Mouse (Mus musculus) heart, adult 2 months (tissue): ENCODE measurements around the gene Rai1. TPM values are rescaled to one million over a fixed set of nuclear protein-coding genes. Genes with fewer than 3 reads are reported as not detected.

Experiments used
- DNase-seq, 2 experiments: peaks; one replicate each; pipeline ENCODE4 v3.0.0; 2021
- H3K27ac ChIP-seq: fragments of 200-600 bp; 2 replicates; pipeline ENCODE4 v1.8.1; 2022
- H3K27me3 ChIP-seq: fragments of 200-500 bp; 2 replicates; pipeline ENCODE4 v1.6.1; 2012; ENCODE audit warnings: mild to moderate bottlenecking, low read length, inconsistent platforms, mixed read lengths; ENCODE audit not compliant: control insufficient read depth, insufficient read depth
- H3K36me3 ChIP-seq: fragments of 200-500 bp; 2 replicates; pipeline ENCODE4 v1.6.1; 2012; ENCODE audit warnings: low read length, inconsistent platforms; ENCODE audit not compliant: control insufficient read depth, insufficient read depth
- H3K4me1 ChIP-seq: fragments of 200-500 bp; 2 replicates; pipeline ENCODE4 v1.6.1; 2011; ENCODE audit warnings: low read length; ENCODE audit not compliant: control insufficient read depth, insufficient read depth
- H3K4me3 ChIP-seq: fragments of 200-600 bp; 2 replicates; pipeline ENCODE4 v1.8.1; 2022
- H3K79me2 ChIP-seq: fragments of 200-500 bp; replicated peaks from 2 replicates; pipeline ENCODE4 v1.6.1; 2012; ENCODE audit warnings: mild to moderate bottlenecking, inconsistent platforms, low read length, moderate library complexity, mixed read lengths; ENCODE audit not compliant: control insufficient read depth, insufficient read depth
- H3K9ac ChIP-seq: fragments of 200-500 bp; 2 replicates; pipeline ENCODE4 v1.6.1; 2012; ENCODE audit warnings: low read depth, mild to moderate bottlenecking, control low read depth, inconsistent platforms, low read length, mixed read lengths
- CTCF ChIP-seq: fragments of 200-600 bp; IDR thresholded peaks from 2 replicates; pipeline ENCODE4 v1.8.1; 2022; ENCODE audit warnings: antibody characterized with exemption, mild to moderate bottlenecking, moderate library complexity
- EP300 ChIP-seq: fragments of 200-500 bp; IDR thresholded peaks from 2 replicates; pipeline ENCODE4 v1.6.1; 2011; ENCODE audit warnings: low read depth, low read length, control low read depth; ENCODE audit not compliant: insufficient read depth
- POLR2A ChIP-seq: fragments of 200-500 bp; IDR thresholded peaks from 2 replicates; pipeline ENCODE4 v1.6.1; 2011; ENCODE audit warnings: mild to moderate bottlenecking, low read depth, low read length, control low read depth; ENCODE audit not compliant: insufficient read depth
- WGBS: fragments of 180-500 bp; shearing (Covaris S2); methylation state at CpG from one replicate; pipeline ENCODE4 v1.1.7; 2018; 5-methylcytosine and 5-hydroxymethylcytosine counted together
- intact Hi-C: fragments of 180-260 bp; cut with DNase I; formaldehyde crosslinking; loops from one replicate; pipeline ENCODE4 v1.15.1; 2025
- polyA plus RNA-seq: library from polyadenylated mRNA; depleted of rRNA; stranded (reverse); fragments of >200 nt; gene quantifications from 2 replicates; pipeline ENCODE4 v1.2.3, GENCODE M21; 2012
- total RNA-seq, 2 experiments: library from RNA; stranded (reverse); gene quantifications; 2 replicates each; pipeline ENCODE4 v1.2.3; 2021

Rai1 gene
- total and polyA plus RNA-seq, 3 experiments = 20.0 to 26.5 (median 21.8) TPM

- 94% methylated on average over 4 of the region's 4 CpGs for WGBS
These were observed 58.5 kb downstream of the Rai1 start for GRCm38 (mm10) chr11:60163362-60163761.

GRCm38 (mm10) chr11:60164450-60164849 lies 59.6 kb downstream of the Rai1 start:
- H3K4me1 ChIP-seq = peaks cover 14% of the 10 kb centered on the region
- DNase-seq = no peak
- no peak overlapping the region for H3K27ac ChIP-seq
- TF ChIP-seq EP300 = 0 out of 2 replicates have a peak, but pooled peaks have one; percentile 26
- no peak for TF ChIP-seq CTCF
- TF ChIP-seq POLR2A = no peak
- no peaks in the 10 kb centered on the region for H3K27me3 ChIP-seq
- no peak overlapping the region for H3K4me3 ChIP-seq
- H3K9ac ChIP-seq = no peak overlapping the region
- peaks cover 3% of the 10 kb centered on the region; the same call in 1 of the 2 replicates for H3K79me2 ChIP-seq
- intact Hi-C loops = no loop called here
- WGBS = 34% methylated on average over 6 of the region's 6 CpGs
- no peaks in the 10 kb centered on the region; the same call in 1 of the 2 replicates for H3K36me3 ChIP-seq

More at GRCm38 (mm10) chr11:60163362-60163761, 58.5 kb downstream of the Rai1 start:
- Histone ChIP-seq H3K79me2 (peaks cover 3% of the 10 kb centered on the region; the same call in 1 of the 2 replicates), H3K36me3 (no peaks in the 10 kb centered on the region; the same call in 1 of the 2 replicates), H3K27me3 (no peaks in the 10 kb centered on the region), H3K4me1 (peaks cover 14% of the 10 kb centered on the region), H3K9ac (no peak overlapping the region), H3K27ac (no peak overlapping the region), H3K4me3 (no peak overlapping the region)
- DNase-seq = no peak
- no peak for TF ChIP-seq EP300
- no peak for TF ChIP-seq POLR2A
- no peak for TF ChIP-seq CTCF
- intact Hi-C loops = no loop called here

GRCm38 (mm10) chr11:60165076-60165475 lies 60.3 kb downstream of the Rai1 start:
- Histone ChIP-seq H3K4me1 (peaks cover 14% of the 10 kb centered on the region), H3K9ac (no peak overlapping the region), H3K79me2 (peaks cover 3% of the 10 kb centered on the region; the same call in 1 of the 2 replicates), H3K36me3 (no peaks in the 10 kb centered on the region; the same call in 1 of the 2 replicates), H3K27ac (no peak overlapping the region), H3K4me3 (no peak overlapping the region), H3K27me3 (no peaks in the 10 kb centered on the region)
- 50% methylated on average over 5 of the region's 5 CpGs for WGBS
- peak in 1 of 2 experiments; percentile 50 for DNase-seq
- intact Hi-C loops = no loop called here
- no peak for TF ChIP-seq CTCF
- TF ChIP-seq EP300 = no peak
- no peak for TF ChIP-seq POLR2A

- no peak overlapping the region for H3K9ac ChIP-seq
- H3K4me1 ChIP-seq = peaks cover 18% of the 10 kb centered on the region
- no peak for DNase-seq
- 44% methylated on average over 9 of the region's 9 CpGs for WGBS
- intact Hi-C loops = no loop called here
- H3K36me3 ChIP-seq = no peaks in the 10 kb centered on the region; the same call in none of the 2 replicates
- no peak overlapping the region for H3K4me3 ChIP-seq
- TF ChIP-seq EP300 (no peak), POLR2A (no peak), CTCF (no peak)
- peaks cover 5% of the 10 kb centered on the region; the same call in 1 of the 2 replicates for H3K79me2 ChIP-seq
- H3K27me3 ChIP-seq = no peaks in the 10 kb centered on the region
- H3K27ac ChIP-seq = peak overlapping the region; percentile 26; the same call in 1 of the 2 replicates
These were observed 64.0 kb downstream of the Rai1 start for GRCm38 (mm10) chr11:60168780-60169179.

- Histone ChIP-seq H3K79me2 (peaks cover 5% of the 10 kb centered on the region; the same call in 1 of the 2 replicates), H3K36me3 (no peaks in the 10 kb centered on the region; the same call in 1 of the 2 replicates), H3K9ac (no peak overlapping the region), H3K27ac (peak overlapping the region; percentile 51), H3K27me3 (no peaks in the 10 kb centered on the region), H3K4me3 (no peak overlapping the region), H3K4me1 (peaks cover 14% of the 10 kb centered on the region; the same call in 1 of the 2 replicates)
- TF ChIP-seq POLR2A = no peak
- TF ChIP-seq EP300 = 0 out of 2 replicates have a peak, but pooled peaks have one; percentile 64
- DNase-seq = peak in 1 of 2 experiments; percentile 60
- intact Hi-C loops = loop anchor here (5.0 kb wide), 1 partner anchor 35 kb away; no protein-coding TSS in a partner anchor
- 69% methylated on average over 3 of the region's 3 CpGs for WGBS
These were observed 67.3 kb downstream of the Rai1 start for GRCm38 (mm10) chr11:60172074-60172473.

- H3K27ac ChIP-seq = peak overlapping the region; percentile 23; the same call in 1 of the 2 replicates
- H3K79me2 ChIP-seq = 0 out of 2 replicates have a peak, but pooled peaks cover 1% of the 10 kb centered on the region
- no peak overlapping the region for H3K9ac ChIP-seq
- 46% methylated on average over 10 of the region's 10 CpGs for WGBS
- no peak for TF ChIP-seq EP300
- peaks cover 22% of the 10 kb centered on the region for H3K4me1 ChIP-seq
- no peak for DNase-seq
- H3K36me3 ChIP-seq = no peaks in the 10 kb centered on the region; the same call in 1 of the 2 replicates
- intact Hi-C loops = loop anchor here (2.0 to 5.0 kb wide), 2 partner anchors 36 to 57 kb away; no protein-coding TSS in a partner anchor
- H3K4me3 ChIP-seq = no peak overlapping the region
- no peaks in the 10 kb centered on the region for H3K27me3 ChIP-seq
These were observed 68.9 kb downstream of the Rai1 start for GRCm38 (mm10) chr11:60173606-60174184.
